Mouse (Mus musculus): ENCODE measurements around the gene Pola1.

DNA sequence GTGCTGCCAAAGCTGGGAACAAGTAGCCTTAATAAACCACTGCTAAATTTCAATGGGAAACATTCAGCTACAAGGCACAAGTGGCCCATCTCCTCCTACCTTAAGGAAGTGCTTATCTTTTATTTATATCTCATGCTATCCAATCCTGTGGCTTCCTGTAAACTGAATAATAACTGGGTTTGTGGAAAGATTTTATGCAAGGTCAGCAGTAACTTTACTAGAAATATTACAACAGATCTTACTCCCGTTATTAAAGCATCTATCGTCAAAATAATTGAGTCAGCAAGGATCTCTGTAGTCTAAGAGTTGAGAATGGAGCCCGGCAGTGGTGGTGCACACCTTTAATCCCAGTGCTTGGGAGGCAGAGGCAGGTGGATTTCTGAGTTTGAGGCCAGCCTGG lies 11.6 kb upstream of the Pola1 start:
- no peak for TF ChIP-seq CEBPB (IDR thresholded peaks at IDR 0.05; ENCODE audit: low read depth)
- no peak for TF ChIP-seq MYOG (IDR thresholded peaks at IDR 0.05; ENCODE audit: control insufficient read depth, extremely low read depth, insufficient read length)
- no peak for TF ChIP-seq USF1 (IDR thresholded peaks at IDR 0.05; ENCODE audit: low read depth)
- TF ChIP-seq CTCF (IDR thresholded peaks at IDR 0.05; ENCODE audit: control insufficient read depth, insufficient read depth, insufficient read length): no peak
- TF ChIP-seq MYOD1 (IDR thresholded peaks at IDR 0.05; ENCODE audit: control insufficient read depth, insufficient read length, low read depth): no peak
- no peak for TF ChIP-seq MAX (IDR thresholded peaks at IDR 0.05)
